Mouse (Mus musculus) ES-E14 (cell line): ENCODE results near the gene St3gal3. TPM values are rescaled to one million over a fixed set of nuclear protein-coding genes. Genes with fewer than 3 reads are reported as not detected.

Experiments
- DNase-seq: peaks from one replicate; pipeline ENCODE4 v3.0.0-alpha.2; 2013; ENCODE audit warnings: low read depth, low spot score
- H3K27ac ChIP-seq: 2 replicates; pipeline ENCODE4 v1.5.1; 2012; ENCODE audit warnings: low read depth, mild to moderate bottlenecking, low read length, moderate library complexity, mixed read lengths; ENCODE audit not compliant: poor library complexity, insufficient read depth, severe bottlenecking
- H3K36me3 ChIP-seq: 2 replicates; pipeline ENCODE4 v1.6.1; 2012; ENCODE audit warnings: mild to moderate bottlenecking, low read length, moderate library complexity, mixed read lengths; ENCODE audit not compliant: control insufficient read depth, poor library complexity, insufficient read depth, severe bottlenecking
- H3K4me1 ChIP-seq, 2 experiments: fragments of 150-350 bp in 1 of 2; sonication (generic) in 1 of 2; 2 replicates each; pipeline ENCODE4 v1.6.1; 2012; ENCODE audit warnings: low read length in 2 of 2, mild to moderate bottlenecking in 1 of 2, mixed read lengths in 1 of 2; ENCODE audit not compliant: control insufficient read depth in 2 of 2, insufficient read depth in 2 of 2, poor library complexity in 1 of 2
- H3K4me3 ChIP-seq, 2 experiments: fragments of 150-350 bp in 1 of 2; sonication (generic) in 1 of 2; 2 replicates each; pipeline ENCODE4 v1.5.1; 2012; ENCODE audit warnings: low read length in 2 of 2, low read depth in 1 of 2, mild to moderate bottlenecking in 1 of 2, mixed read lengths in 1 of 2; ENCODE audit not compliant: insufficient read depth in 1 of 2, poor library complexity in 1 of 2, severe bottlenecking in 1 of 2
- H3K9ac ChIP-seq: 2 replicates; pipeline ENCODE4 v1.6.1; 2012; ENCODE audit warnings: low read depth, mild to moderate bottlenecking, low read length, mixed read lengths; ENCODE audit not compliant: poor library complexity, insufficient read depth, severe bottlenecking
- H3K9me3 ChIP-seq: fragments of 150-350 bp; sonication (generic); 2 replicates; pipeline ENCODE4 v1.6.1; 2012; ENCODE audit warnings: low read depth, mild to moderate bottlenecking, low read length; ENCODE audit not compliant: control insufficient read depth, insufficient read depth
- CHD2 ChIP-seq: IDR thresholded peaks from 2 replicates; pipeline ENCODE4 v1.6.1; 2014; ENCODE audit warnings: mild to moderate bottlenecking, low read depth, low read length, inconsistent platforms
- HCFC1 ChIP-seq: IDR thresholded peaks from 2 replicates; pipeline ENCODE4 v1.6.1; 2012; ENCODE audit warnings: low read length, inconsistent platforms, borderline replicate concordance; ENCODE audit not compliant: insufficient read depth
- MAFK ChIP-seq: IDR thresholded peaks from 2 replicates; pipeline ENCODE4 v1.6.1; 2014; ENCODE audit warnings: mild to moderate bottlenecking, low read depth, low read length, inconsistent platforms; ENCODE audit not compliant: insufficient read depth
- ZC3H11A ChIP-seq: IDR thresholded peaks from 2 replicates; pipeline ENCODE4 v1.6.1; 2012; ENCODE audit warnings: low read depth, mild to moderate bottlenecking, inconsistent platforms, low read length, borderline replicate concordance
- ZNF384 ChIP-seq: IDR thresholded peaks from 2 replicates; pipeline ENCODE4 v1.6.1; 2012; ENCODE audit warnings: low read depth, low read length, inconsistent platforms
- in situ Hi-C, 2 experiments: fragments of 600-800 bp; cut with MboI; formaldehyde crosslinking; loops; one replicate each; pipeline ENCODE4 v1.15.1; 2025; ENCODE audit warnings: low sequenced_read_pairs in 2 of 2, inconsistent platforms in 1 of 2; ENCODE audit not compliant: unreplicated experiment in 2 of 2
- total RNA-seq: library from RNA; depleted of rRNA; stranded (reverse); fragments of 300-350 nt; gene quantifications from 2 replicates; pipeline ENCODE4 v1.2.3, GENCODE M21; 2012

St3gal3 gene
- total RNA-seq, 1 experiment: 10.9 TPM

DNA sequence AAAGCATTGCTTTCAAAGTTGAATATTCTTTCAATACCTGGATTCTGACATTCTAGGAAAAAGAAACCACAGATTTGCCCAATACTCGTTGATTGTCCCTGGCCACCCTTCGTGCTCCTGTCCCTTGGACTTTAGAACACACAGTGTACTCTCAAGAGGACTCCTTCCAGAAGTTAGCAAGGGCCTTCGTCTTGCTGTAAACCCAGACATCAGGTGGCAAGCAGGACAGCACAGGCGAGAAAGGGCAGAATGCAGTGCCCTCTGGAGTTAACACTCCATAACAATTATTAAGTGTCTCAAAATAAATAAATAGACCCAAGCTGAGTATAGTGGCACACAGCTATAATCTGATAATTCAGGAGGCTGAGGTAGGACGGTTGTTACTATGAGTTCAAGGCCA is 101.7 kb downstream of the St3gal3 start:
- DNase-seq: no peak
- Histone ChIP-seq H3K27ac (no peak overlapping the region), H3K4me1 (0 out of 4 replicates have a peak, but pooled peaks cover 0 to 4% of the 10 kb centered on the region in 2 experiments), H3K9ac (no peak overlapping the region), H3K4me3 (no peak overlapping the region), H3K36me3 (no peaks in the 10 kb centered on the region; the same call in 1 of the 2 replicates), H3K9me3 (no peaks in the 10 kb centered on the region)
- TF ChIP-seq HCFC1 (no peak), ZNF384 (no peak), CHD2 (no peak)
- in situ Hi-C loops: no loop called here

DNA sequence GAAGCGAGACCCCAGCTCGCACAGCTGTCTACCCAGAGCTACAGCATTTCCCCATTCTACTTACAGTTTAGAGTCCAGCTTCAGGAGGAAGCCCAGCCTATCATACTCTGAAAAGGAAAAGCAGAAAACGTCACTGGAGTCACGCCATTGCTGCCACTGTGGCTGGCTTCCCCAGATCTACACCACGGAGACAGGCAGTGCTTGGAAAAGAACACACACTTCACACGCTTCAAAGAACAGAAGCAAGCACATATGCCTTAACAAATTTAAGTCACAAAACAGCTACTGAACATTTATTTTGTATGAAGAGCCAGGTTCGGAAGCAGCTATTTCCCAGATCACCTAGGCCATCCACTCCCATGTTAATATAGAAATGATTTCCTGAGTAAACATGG is 102.9 kb downstream of the St3gal3 start:
- TF ChIP-seq CHD2 (no peak), ZNF384 (no peak), ZC3H11A (no peak), HCFC1 (no peak), MAFK (no peak)
- H3K4me3 ChIP-seq: no peak overlapping the region
- 0 out of 4 replicates have a peak, but pooled peaks cover 0 to under 1% of the 10 kb centered on the region in 2 experiments for H3K4me1 ChIP-seq
- no peaks in the 10 kb centered on the region for H3K9me3 ChIP-seq
- no peak overlapping the region for H3K9ac ChIP-seq
- DNase-seq: no peak
- in situ Hi-C loops: no loop called here
- no peaks in the 10 kb centered on the region; the same call in 1 of the 2 replicates for H3K36me3 ChIP-seq
- H3K27ac ChIP-seq: no peak overlapping the region

DNA sequence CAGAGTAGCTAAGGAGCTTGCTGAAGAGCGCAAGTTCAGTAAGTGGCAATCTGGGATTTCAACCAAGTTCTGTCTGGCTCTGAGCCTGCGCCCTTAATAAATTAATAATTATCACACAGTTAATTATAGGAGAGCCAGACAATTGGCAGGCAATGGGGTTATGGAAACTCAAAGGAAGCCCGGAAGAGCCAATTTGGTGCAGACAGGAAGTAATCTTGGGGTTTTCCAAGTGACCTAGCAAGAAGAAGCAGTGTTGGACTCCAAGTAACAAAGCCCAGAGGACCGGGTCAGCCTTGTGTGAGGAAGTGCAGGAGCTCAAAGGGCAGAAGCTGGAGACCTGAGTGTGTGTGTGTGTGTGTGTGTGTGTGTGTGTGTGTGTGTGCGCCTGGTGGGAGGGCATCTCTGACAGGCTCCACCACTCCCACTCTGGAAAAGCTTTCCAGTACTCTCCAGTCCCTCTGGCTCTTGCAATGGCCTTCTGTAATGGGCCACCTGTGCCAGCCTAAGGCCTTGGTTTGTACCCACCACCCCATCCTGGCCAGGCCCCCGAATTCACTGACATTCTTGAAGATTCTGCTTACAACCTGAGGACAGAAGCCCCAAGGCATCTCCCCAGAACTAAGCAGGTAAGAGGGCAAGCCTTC is 103.5 kb downstream of the St3gal3 start:
- DNase-seq: no peak
- in situ Hi-C loops: no loop called here
- TF ChIP-seq ZC3H11A: no peak
- TF ChIP-seq ZNF384: no peak
- TF ChIP-seq MAFK: no peak
- TF ChIP-seq HCFC1: no peak
- no peak for TF ChIP-seq CHD2

DNA sequence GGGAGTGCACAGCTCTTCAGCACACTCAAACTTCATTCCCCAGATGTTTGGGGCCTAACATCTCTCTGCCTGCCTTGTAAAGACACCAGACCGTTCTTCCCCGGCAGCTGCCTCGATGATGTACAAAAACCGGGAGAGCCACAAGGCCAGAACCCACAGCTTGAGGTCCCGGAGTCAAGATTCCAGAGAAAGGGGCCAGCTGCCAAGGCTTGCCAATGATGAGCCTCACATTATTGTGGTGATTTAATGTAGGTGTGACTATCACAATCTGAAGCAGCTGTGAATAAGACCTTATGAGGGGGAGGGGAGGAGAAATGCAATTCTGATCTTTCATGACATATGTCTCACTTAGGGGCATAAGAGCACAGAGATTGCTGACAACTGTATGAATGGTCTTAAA is 104.4 kb downstream of the St3gal3 start:
- Histone ChIP-seq H3K36me3 (no peaks in the 10 kb centered on the region; the same call in 1 of the 2 replicates), H3K27ac (no peak overlapping the region), H3K4me3 (no peak overlapping the region), H3K4me1 (no peaks in the 10 kb centered on the region), H3K9ac (no peak overlapping the region), H3K9me3 (no peaks in the 10 kb centered on the region)
- in situ Hi-C loops: no loop called here
- no peak for DNase-seq
- TF ChIP-seq CHD2 (no peak), ZNF384 (no peak), ZC3H11A (no peak), MAFK (no peak), HCFC1 (no peak)

More for the DNA sequence above, 103.5 kb downstream of the St3gal3 start:
- H3K9ac ChIP-seq: no peak overlapping the region
- H3K9me3 ChIP-seq: no peaks in the 10 kb centered on the region
- H3K4me1 ChIP-seq: no peaks in the 10 kb centered on the region
- H3K27ac ChIP-seq: no peak overlapping the region
- H3K4me3 ChIP-seq: no peak overlapping the region
- H3K36me3 ChIP-seq: no peaks in the 10 kb centered on the region; the same call in 1 of the 2 replicates

DNA sequence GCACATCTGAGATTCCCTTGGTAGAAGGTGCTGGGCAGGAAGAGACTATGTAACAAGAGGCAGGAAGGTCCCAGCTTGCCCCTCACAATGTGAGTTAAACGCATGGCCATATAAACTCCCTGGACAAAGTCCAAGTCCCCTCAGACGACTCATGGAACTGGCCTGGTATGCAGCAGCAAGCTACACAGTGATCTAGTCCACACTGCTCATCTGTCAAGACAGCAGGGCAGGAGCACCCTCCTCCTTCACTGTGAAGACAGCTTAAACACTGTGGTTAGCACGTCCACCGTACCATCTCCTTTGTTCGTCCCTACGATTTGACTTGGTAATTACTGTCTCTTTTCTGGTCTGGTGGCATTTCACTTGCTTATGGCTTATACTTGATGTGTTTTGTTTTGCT is 104.8 kb downstream of the St3gal3 start:
- Histone ChIP-seq H3K36me3 (no peaks in the 10 kb centered on the region; the same call in 1 of the 2 replicates), H3K4me1 (no peaks in the 10 kb centered on the region), H3K9ac (no peak overlapping the region), H3K4me3 (no peak overlapping the region), H3K9me3 (no peaks in the 10 kb centered on the region), H3K27ac (no peak overlapping the region)
- TF ChIP-seq ZNF384: no peak
- TF ChIP-seq MAFK: no peak
- TF ChIP-seq ZC3H11A: no peak
- no peak for TF ChIP-seq CHD2
- TF ChIP-seq HCFC1: no peak
- in situ Hi-C loops: no loop called here
- no peak for DNase-seq
